Mouse (Mus musculus): Measurements from ENCODE around the gene Zfp362. TPM values are rescaled to one million over a fixed set of nuclear protein-coding genes. Genes with fewer than 3 reads are reported as not detected.

Zfp362 gene
- polyA plus RNA-seq, 1 experiment: 21.3 TPM

DNA sequence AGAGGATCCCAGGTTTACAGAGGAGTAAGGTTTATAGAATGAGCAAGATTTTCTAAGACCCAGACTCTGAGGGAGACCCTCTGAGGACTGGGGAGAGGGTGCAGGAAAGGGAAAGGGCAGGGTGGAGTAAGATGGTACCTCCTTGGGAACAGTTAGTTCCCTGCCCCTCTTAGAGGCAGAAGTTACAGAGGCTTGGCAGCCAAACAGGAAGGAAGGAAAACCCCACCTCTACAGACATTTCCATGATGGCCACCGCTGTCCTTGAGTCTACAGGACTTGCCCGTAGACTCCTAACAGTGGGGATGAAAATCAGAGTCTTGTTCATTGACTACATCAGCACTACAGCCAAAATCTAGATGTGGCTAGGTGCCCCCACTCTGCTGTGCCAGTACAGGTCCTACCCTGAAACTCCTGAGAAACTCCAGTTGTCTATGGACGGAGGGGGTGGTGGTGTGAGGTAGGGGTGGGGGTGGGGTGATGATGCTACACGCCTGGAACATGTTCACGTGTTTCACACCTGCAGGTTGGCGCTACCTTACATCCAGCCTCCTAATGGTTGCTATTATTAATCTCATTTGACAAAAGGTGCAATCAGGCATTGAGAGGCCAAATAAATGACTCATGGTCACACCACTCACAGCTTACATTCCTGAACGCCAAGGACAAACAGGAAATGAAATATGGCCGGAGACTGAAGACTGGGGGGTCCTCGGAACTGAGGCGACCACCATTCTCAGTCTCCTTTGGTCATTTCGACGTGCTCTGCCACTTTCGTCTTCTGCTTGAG lies 36.1 kb downstream of the Zfp362 start:
- H3K4me3 ChIP-seq (ENCODE audit: insufficient read depth, low read length): no peak overlapping the region
- H3K4me1 ChIP-seq (ENCODE audit: control insufficient read depth, insufficient read depth, low read length): peaks cover 18% of the 10 kb centered on the region
- no peak overlapping the region for H3K27ac ChIP-seq (ENCODE audit: insufficient read depth, low read depth, low read length)
- TF ChIP-seq CTCF (IDR thresholded peaks at IDR 0.05; ENCODE audit: low read depth, low read length) (no peak), POLR2A (IDR thresholded peaks at IDR 0.05; ENCODE audit: borderline replicate concordance, low read depth, low read length) (no peak)

DNA sequence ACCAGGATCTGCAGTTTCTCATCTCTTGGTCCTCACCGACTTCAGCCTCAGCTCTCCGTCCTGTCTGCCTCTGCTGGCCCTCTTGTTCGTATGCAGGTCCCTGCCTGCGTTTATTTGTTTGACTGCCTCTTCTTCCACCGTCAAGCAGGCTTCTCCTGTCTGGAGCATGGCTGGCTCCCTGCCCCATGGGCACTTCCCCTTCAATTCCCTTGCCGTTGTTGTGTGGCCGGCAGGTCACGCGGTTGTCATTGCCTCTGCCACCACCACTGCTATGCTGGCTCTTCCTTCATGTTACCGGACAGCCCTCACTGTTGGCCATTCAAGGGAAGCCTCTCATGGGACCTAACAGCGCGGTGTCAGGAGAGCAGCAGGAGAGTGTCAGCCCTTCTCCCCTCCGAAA lies 37.7 kb downstream of the Zfp362 start:
- H3K4me1 ChIP-seq (ENCODE audit: control insufficient read depth, insufficient read depth, low read length): peaks cover 18% of the 10 kb centered on the region
- H3K4me3 ChIP-seq (ENCODE audit: insufficient read depth, low read length): no peak overlapping the region
- H3K27ac ChIP-seq (ENCODE audit: insufficient read depth, low read depth, low read length): no peak overlapping the region
- TF ChIP-seq POLR2A (IDR thresholded peaks at IDR 0.05; ENCODE audit: borderline replicate concordance, low read depth, low read length) (no peak), CTCF (IDR thresholded peaks at IDR 0.05; ENCODE audit: low read depth, low read length) (no peak)

DNA sequence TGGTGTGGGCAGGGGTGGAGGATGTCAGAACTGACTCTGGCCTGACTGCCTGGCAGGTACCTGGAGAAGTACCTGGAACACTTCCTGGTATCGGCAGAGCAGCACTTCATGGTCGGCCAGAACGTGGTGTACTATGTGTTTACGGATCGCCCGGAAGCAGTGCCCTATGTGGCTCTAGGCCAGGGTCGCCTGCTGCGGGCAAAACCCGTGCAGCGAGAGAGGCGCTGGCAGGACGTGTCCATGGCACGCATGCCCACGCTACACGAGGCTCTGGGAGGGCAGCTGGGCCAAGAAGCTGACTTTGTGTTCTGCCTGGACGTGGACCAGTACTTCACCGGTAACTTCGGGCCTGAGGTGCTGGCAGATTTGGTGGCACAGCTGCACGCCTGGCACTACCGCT lies 38.9 kb downstream of the Zfp362 start:
- Histone ChIP-seq H3K27ac (ENCODE audit: insufficient read depth, low read depth, low read length) (no peak overlapping the region), H3K4me1 (ENCODE audit: control insufficient read depth, insufficient read depth, low read length) (peaks cover 18% of the 10 kb centered on the region), H3K4me3 (ENCODE audit: insufficient read depth, low read length) (no peak overlapping the region)
- TF ChIP-seq CTCF (IDR thresholded peaks at IDR 0.05; ENCODE audit: low read depth, low read length): no peak
- TF ChIP-seq POLR2A (IDR thresholded peaks at IDR 0.05; ENCODE audit: borderline replicate concordance, low read depth, low read length): no peak

DNA sequence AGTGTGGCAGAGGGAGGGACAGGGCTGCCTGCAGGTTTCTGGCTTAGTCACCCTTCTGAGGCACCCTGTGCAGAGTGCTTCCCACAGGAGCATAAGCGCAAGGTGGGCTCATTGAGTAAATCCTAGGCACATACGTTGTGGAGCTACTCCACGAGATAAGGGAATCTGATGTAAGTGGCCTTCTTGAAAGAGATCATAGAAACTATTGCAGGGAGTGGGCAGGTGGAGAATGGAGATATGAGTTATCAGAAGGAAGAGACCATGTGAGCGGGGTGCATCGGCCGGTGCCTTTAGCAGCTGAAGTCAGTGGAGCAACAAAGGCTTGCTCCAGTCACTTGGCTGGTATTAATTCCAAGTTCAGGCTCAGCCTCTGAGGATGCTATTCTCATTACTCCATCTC lies 45.8 kb downstream of the Zfp362 start:
- TF ChIP-seq POLR2A (IDR thresholded peaks at IDR 0.05; ENCODE audit: borderline replicate concordance, low read depth, low read length) (no peak), CTCF (IDR thresholded peaks at IDR 0.05; ENCODE audit: low read depth, low read length) (no peak)
- Histone ChIP-seq H3K4me1 (ENCODE audit: control insufficient read depth, insufficient read depth, low read length) (no peaks in the 10 kb centered on the region), H3K27ac (ENCODE audit: insufficient read depth, low read depth, low read length) (no peak overlapping the region), H3K4me3 (ENCODE audit: insufficient read depth, low read length) (no peak overlapping the region)

DNA sequence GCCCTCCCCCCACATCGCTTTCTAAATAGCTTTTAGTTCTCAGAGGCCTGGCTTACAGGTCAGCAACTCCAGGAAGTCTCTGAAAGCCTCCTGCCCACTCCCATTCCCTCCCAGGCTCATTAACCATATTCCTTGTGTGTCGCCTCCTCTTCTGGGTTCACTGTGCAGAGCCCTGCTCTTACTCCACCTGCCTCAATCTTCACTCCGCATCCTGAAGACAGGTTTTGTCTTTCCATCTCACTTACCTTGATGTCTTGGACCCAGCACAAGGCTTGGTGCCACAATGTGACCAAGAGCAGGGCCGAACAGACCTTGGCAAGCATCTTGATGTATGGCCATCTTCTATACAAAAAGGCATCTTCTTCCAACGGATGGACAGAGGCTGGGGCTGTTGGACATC lies 46.6 kb downstream of the Zfp362 start:
- H3K27ac ChIP-seq (ENCODE audit: insufficient read depth, low read depth, low read length): no peak overlapping the region
- H3K4me3 ChIP-seq (ENCODE audit: insufficient read depth, low read length): no peak overlapping the region
- H3K4me1 ChIP-seq (ENCODE audit: control insufficient read depth, insufficient read depth, low read length): no peaks in the 10 kb centered on the region
- TF ChIP-seq CTCF (IDR thresholded peaks at IDR 0.05; ENCODE audit: low read depth, low read length) (no peak), POLR2A (IDR thresholded peaks at IDR 0.05; ENCODE audit: borderline replicate concordance, low read depth, low read length) (no peak)

DNA sequence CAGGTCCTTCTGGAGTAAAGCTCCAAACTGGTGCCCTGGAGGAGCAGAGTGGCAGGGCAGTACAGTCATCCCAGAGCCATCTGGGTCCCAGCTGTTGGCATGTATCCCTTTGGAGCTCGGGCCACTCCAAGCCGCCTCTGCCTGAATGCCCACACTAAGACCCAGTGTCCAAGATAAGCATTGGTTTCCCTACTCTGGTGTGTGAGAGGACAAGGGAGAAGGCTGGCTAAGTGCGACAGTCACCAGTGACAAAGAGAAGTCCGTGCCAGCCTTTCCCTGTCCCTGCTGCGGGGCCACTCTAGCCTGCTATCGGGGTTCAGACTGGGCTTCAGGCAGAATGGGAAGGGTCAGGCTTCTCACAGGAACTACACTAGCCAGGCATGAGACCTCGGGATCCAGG lies 49.9 kb downstream of the Zfp362 start:
- Histone ChIP-seq H3K4me1 (ENCODE audit: control insufficient read depth, insufficient read depth, low read length) (no peaks in the 10 kb centered on the region), H3K4me3 (ENCODE audit: insufficient read depth, low read length) (no peak overlapping the region), H3K27ac (ENCODE audit: insufficient read depth, low read depth, low read length) (no peak overlapping the region)
- TF ChIP-seq CTCF (IDR thresholded peaks at IDR 0.05; ENCODE audit: low read depth, low read length): no peak

DNA sequence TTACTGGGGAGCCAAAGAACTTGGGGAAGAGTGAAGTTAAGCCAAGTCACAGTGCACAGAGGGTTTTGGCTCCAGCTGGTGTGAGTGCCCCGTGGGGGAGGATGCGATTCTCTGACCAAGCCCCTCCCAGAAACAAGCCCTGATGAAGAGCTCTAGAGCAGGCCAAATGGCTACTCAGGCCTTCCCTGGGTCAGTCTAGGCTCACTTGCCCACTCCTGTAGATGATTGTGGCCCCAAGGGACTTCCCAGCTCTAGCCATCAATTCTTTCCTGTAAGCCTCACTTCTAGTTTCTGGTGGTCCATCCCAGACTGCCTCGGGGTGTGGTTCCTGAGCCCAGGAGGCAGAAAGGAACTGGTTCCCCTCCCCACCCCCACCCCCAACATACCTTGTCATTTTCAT lies 50.8 kb downstream of the Zfp362 start, which contains the start of gene A3galt2:
TSS of gene A3galt2 (plus strand) at position 301 of the 400 bp plus-strand sequence.
- H3K27ac ChIP-seq (ENCODE audit: insufficient read depth, low read depth, low read length): no peak within 1 kb of the TSS
- no peak within 1 kb of the TSS for H3K4me3 ChIP-seq (ENCODE audit: insufficient read depth, low read length)
- no peaks in the 10 kb centered on the region for H3K4me1 ChIP-seq (ENCODE audit: control insufficient read depth, insufficient read depth, low read length)
- no peak for TF ChIP-seq CTCF (IDR thresholded peaks at IDR 0.05; ENCODE audit: low read depth, low read length)
- TF ChIP-seq POLR2A (IDR thresholded peaks at IDR 0.05; ENCODE audit: borderline replicate concordance, low read depth, low read length): no peak

DNA sequence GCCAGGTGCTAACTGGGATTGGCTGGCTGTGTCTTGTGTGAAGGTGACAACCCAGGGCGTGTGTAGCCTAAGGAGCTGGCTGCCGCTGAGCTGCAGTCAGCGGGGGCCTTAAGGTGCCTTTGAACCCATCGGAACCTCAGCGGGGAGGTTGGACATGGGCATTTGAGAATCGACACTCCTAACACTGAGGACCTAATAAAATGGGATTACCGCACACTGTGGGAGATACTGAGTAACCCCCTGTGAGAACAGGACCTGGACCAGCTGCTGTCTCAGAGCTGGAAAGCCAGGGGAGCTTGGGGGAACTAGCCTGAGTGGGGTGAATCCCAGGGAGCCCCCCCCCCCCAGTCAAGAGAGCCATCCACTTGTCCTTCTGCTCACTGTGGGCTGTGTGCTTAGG lies 52.3 kb downstream of the Zfp362 start:
- no peaks in the 10 kb centered on the region for H3K4me1 ChIP-seq (ENCODE audit: control insufficient read depth, insufficient read depth, low read length)
- TF ChIP-seq POLR2A (IDR thresholded peaks at IDR 0.05; ENCODE audit: borderline replicate concordance, low read depth, low read length) (no peak), CTCF (IDR thresholded peaks at IDR 0.05; ENCODE audit: low read depth, low read length) (no peak)
- no peak overlapping the region for H3K27ac ChIP-seq (ENCODE audit: insufficient read depth, low read depth, low read length)
- H3K4me3 ChIP-seq (ENCODE audit: insufficient read depth, low read length): no peak overlapping the region

DNA sequence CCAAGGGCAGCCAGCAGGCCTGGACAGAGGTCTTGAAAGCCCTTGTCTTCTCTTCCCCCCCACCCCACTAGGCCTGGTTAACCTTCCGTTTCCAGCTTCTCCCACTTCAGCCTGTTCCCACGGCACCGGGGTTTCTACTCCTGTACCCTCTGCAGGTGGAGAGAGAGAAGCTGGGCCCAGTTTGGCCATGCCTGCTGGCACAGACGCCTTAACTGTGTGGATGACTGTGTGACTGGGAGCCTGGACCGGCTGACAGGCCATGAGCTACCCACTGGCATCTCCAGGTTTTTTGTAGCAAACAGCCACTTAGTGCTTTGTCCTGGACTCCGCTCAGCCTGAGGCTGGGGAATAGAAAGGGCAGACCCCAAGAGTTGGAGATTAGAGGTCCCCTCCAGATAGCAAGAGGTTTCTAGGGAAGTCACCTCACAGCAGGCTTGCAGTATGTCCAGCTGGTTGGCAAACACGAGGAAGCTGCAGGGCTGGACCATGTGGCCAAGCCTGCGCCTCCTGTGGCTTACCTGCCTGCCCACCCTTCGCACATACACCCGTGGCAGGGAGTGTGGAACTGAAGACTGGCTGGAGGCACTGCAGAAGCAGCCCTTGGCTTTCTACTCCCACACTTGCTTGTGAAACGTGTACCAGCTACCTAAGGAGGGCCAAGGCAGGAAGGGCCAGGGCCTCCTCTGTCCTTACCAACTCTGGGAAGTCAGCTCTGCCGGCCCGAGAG lies 53.7 kb downstream of the Zfp362 start:
- H3K4me1 ChIP-seq (ENCODE audit: control insufficient read depth, insufficient read depth, low read length): no peaks in the 10 kb centered on the region
- TF ChIP-seq POLR2A (IDR thresholded peaks at IDR 0.05; ENCODE audit: borderline replicate concordance, low read depth, low read length) (no peak), CTCF (IDR thresholded peaks at IDR 0.05; ENCODE audit: low read depth, low read length) (no peak)
- no peak overlapping the region for H3K27ac ChIP-seq (ENCODE audit: insufficient read depth, low read depth, low read length)
- H3K4me3 ChIP-seq (ENCODE audit: insufficient read depth, low read length): no peak overlapping the region

DNA sequence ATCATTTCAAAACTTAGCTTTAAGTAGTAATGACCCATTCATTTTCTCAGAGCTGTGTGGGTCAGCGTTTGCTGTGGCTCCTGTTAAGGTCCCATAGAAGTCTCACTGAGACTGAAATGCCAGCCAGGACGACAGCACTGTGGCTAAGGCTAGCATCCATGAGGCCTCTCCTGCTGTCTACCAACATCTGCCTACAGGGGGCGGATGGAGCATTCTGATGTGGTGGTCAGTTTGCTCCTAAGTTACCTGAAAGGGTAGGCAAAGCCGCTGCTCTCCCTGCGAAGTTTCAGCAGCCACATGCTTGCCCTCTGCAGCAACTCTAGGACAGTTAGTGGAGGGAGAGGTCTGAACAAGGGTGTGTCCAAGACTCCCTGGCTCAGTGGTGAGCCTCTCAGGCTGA lies 54.8 kb downstream of the Zfp362 start:
- TF ChIP-seq POLR2A (IDR thresholded peaks at IDR 0.05; ENCODE audit: borderline replicate concordance, low read depth, low read length): no peak
- no peak for TF ChIP-seq CTCF (IDR thresholded peaks at IDR 0.05; ENCODE audit: low read depth, low read length)
- no peak overlapping the region for H3K27ac ChIP-seq (ENCODE audit: insufficient read depth, low read depth, low read length)
- H3K4me1 ChIP-seq (ENCODE audit: control insufficient read depth, insufficient read depth, low read length): no peaks in the 10 kb centered on the region
- H3K4me3 ChIP-seq (ENCODE audit: insufficient read depth, low read length): no peak overlapping the region

All from bone marrow macrophage, adult 2 months (primary cell).